Mouse (Mus musculus) stomach, postnatal 0 days (tissue): ENCODE measurements at regions not wholly inside any gene's neighbourhood (a gene's known extent, or its start where the extent isn't known, plus 50 kb on each side); places are given as distances from the start of the nearest gene placed in this dataset.
A peak's percentile ranks its signal among the peaks of the same experiment; 100 is the strongest.
"Not testable (repeated sequence)": the region's sequence is repeated elsewhere in the genome, so short reads cannot be mapped to it uniquely, and the experiment has no call there.

ENCODE experiments used
- ATAC-seq: fragments of 200-750 bp; cut with Nextera tagmentation; 2 replicates; pipeline ENCODE4 v1.8.0; 2017; ENCODE audit not compliant: low FRiP score, low TSS enrichment
- DNase-seq: peaks from one replicate; pipeline ENCODE4 v3.0.0-alpha.2; 2016; ENCODE audit warnings: low spot score
- H3K27ac ChIP-seq: fragments of 300-500 bp; sonication (generic); replicated peaks from 2 replicates; pipeline ENCODE4 v1.5.1; 2014; ENCODE audit warnings: mild to moderate bottlenecking, control low read depth
- H3K27me3 ChIP-seq: fragments of 300-500 bp; sonication (generic); 2 replicates; pipeline ENCODE4 v1.6.1; 2014; ENCODE audit warnings: low read length; ENCODE audit not compliant: control insufficient read depth, insufficient read depth
- H3K36me3 ChIP-seq: fragments of 300-500 bp; sonication (generic); 2 replicates; pipeline ENCODE4 v1.6.1; 2014; ENCODE audit warnings: low read length, mixed read lengths; ENCODE audit not compliant: control insufficient read depth, insufficient read depth
- H3K4me1 ChIP-seq: fragments of 300-500 bp; sonication (generic); replicated peaks from 2 replicates; pipeline ENCODE4 v1.6.1; 2014; ENCODE audit warnings: antibody characterized with exemption; ENCODE audit not compliant: control insufficient read depth, insufficient read depth
- H3K4me2 ChIP-seq: fragments of 300-500 bp; sonication (generic); replicated peaks from 2 replicates; pipeline ENCODE4 v1.6.1; 2014; ENCODE audit warnings: low read depth, mild to moderate bottlenecking, control low read depth, moderate library complexity
- H3K4me3 ChIP-seq: fragments of 300-500 bp; sonication (generic); 2 replicates; pipeline ENCODE4 v1.5.1; 2014; ENCODE audit warnings: low read depth, low read length, control low read depth
- H3K9ac ChIP-seq: fragments of 300-500 bp; sonication (generic); 2 replicates; pipeline ENCODE4 v1.6.1; 2014; ENCODE audit warnings: mild to moderate bottlenecking, low read length, control low read depth, mixed read lengths
- H3K9me3 ChIP-seq: fragments of 300-500 bp; sonication (generic); 2 replicates; pipeline ENCODE4 v1.6.1; 2016; ENCODE audit warnings: low read length; ENCODE audit not compliant: control insufficient read depth
- CTCF ChIP-seq: IDR thresholded peaks from 2 replicates; pipeline ENCODE4 v1.5.1; 2016; ENCODE audit warnings: antibody characterized with exemption, low read depth, mild to moderate bottlenecking, moderate library complexity
- EP300 ChIP-seq: optimal IDR thresholded peaks from 2 replicates; pipeline ENCODE3; 2016; ENCODE audit warnings: antibody characterized with exemption
- WGBS: fragments of 180-500 bp; shearing (Covaris S2); extraction: QIAGEN DNeasy Blood & Tissue Kit; methylation state at CpG from one replicate; pipeline ENCODE4 v1.1.7; 2014; 5-methylcytosine and 5-hydroxymethylcytosine counted together

DNA sequence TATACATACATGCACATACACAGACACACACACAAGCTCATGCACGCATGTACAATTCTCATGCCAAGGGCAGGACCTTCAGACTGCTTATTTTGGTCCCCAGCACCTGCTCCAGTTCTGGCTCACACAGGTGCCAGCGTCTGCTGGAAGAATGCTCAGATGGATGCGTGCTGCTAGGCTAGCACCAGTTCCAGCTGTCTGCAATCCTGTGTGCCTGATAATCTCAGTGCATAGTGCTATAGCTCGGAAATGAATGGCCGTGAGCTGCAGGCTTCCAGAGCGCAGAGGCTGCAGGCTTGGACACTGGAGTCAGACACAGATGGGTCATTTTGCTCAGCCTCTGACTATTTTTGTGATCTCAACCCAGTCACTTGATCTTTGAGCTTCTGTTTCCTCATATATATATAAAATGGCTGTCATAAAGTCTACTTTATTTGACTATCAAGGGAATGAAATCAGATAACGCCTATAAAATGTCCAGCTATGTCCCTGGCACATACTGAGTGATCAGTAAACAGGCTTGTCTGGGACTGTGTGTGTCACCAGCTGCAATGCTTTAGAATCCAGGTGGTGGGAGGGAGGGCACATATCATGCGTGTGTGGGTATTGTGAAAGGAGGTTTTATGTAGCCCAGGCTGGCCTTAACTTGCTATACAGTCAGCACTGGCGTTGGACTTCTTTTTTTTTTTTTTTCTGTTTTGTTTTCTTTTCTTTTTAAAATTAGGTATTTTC, 91.7 kb upstream of the Eif4g2 start:
- 74% methylated on average over 9 of the region's 9 CpGs for WGBS
- H3K27ac ChIP-seq = no peak overlapping the region

DNA sequence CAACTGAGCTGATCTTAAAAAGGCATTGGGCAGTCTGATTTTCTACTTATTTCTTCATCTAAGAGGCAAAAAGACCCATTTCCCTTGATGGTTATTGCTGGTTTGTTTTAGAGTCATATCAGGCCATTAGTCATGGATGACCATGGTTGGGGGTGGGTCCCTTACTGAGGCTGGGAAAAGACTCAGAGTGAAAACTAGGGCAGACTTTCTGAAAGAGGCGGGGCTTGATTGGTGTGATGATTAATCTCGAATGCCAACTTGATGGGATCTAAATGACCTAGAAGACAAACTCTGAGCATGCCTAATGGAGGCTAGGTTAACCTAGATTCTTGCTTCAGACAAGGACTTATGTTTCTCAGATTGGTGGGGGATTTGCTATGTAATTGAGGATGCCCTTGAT, 89.2 kb upstream of the Eif4g2 start:
- DNase-seq (no peak), ATAC-seq (no peak)
- H3K27ac ChIP-seq = no peak overlapping the region
- no peak overlapping the region for H3K4me2 ChIP-seq
- WGBS = 85% methylated on average over 2 of the region's 2 CpGs
- H3K4me1 ChIP-seq = no peaks in the 10 kb centered on the region
- H3K4me3 ChIP-seq = no peak overlapping the region
- TF ChIP-seq CTCF (no peak), EP300 (no peak)
- H3K9me3 ChIP-seq = no peaks in the 10 kb centered on the region
- H3K27me3 ChIP-seq = no peaks in the 10 kb centered on the region
- H3K36me3 ChIP-seq = no peaks in the 10 kb centered on the region
- H3K9ac ChIP-seq = no peak overlapping the region

More for the DNA sequence above, 91.7 kb upstream of the Eif4g2 start:
- peaks cover 2% of the 10 kb centered on the region; the same call in 1 of the 2 replicates for H3K4me1 ChIP-seq
- no peaks in the 10 kb centered on the region for H3K27me3 ChIP-seq
- no peak for TF ChIP-seq EP300
- TF ChIP-seq CTCF = no peak
- H3K9me3 ChIP-seq = no peaks in the 10 kb centered on the region
- no peak for DNase-seq
- no peak overlapping the region for H3K4me2 ChIP-seq
- no peak overlapping the region; the same call in 1 of the 2 replicates for H3K9ac ChIP-seq
- no peaks in the 10 kb centered on the region for H3K36me3 ChIP-seq
- H3K4me3 ChIP-seq = no peak overlapping the region
- ATAC-seq = no peak

- H3K27me3 ChIP-seq, H3K4me2 ChIP-seq, DNase-seq, ATAC-seq, H3K9ac ChIP-seq, H3K36me3 ChIP-seq, H3K27ac ChIP-seq, H3K4me3 ChIP-seq, H3K9me3 ChIP-seq, H3K4me1 ChIP-seq: not testable (repeated sequence)
- 100% methylated on average over 2 of the region's 3 CpGs for WGBS
Observed at GRCm38 (mm10) chr7:111168546-111169233, 85.9 kb upstream of the Eif4g2 start.

DNA sequence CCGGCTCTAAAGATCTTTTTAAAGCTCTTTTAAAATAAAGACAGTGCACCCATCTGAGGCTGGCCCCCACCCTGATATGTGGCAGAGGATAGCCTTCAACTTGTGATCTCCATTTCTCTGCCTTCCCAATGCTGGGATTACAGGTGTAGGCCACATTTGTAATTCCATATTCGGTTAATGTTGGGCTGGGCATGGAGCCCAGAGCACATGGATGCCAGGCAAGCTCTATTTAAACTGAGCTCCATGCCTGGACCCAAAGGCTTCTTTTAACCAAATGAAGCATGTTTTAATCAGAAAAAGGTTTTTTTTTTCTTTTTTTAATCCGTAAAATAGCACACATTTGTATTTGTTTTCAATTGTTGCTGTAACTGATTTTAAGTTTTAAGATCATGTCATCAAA, 82.2 kb upstream of the Eif4g2 start:
- no peaks in the 10 kb centered on the region for H3K4me1 ChIP-seq
- ATAC-seq = no peak
- H3K9ac ChIP-seq = no peak overlapping the region
- TF ChIP-seq CTCF = no peak
- no peaks in the 10 kb centered on the region for H3K9me3 ChIP-seq
- DNase-seq = no peak
- no peaks in the 10 kb centered on the region for H3K27me3 ChIP-seq
- 77% methylated on average over 3 of the region's 3 CpGs for WGBS
- no peak overlapping the region for H3K4me2 ChIP-seq
- no peak overlapping the region for H3K27ac ChIP-seq
- no peak overlapping the region for H3K4me3 ChIP-seq
- H3K36me3 ChIP-seq = no peaks in the 10 kb centered on the region

DNA sequence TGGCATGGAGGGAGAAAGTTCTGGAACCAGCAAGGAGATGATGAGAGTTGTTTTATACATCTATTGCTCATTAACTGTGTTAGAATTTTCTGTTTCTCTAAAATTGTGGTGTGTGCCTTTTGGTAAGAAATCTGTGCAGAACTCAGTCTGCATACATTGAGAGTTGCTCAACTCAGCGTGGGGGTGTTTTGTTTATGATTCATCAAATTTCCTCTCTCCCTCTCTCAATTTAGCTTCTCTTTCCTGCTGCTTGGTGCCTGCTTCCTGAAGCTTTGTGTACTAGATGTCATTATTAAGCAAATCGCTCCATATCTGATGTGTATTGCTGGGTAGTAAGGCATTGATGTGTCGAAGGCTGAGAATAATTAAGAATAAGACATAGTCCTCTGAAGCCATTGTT, 81.4 kb upstream of the Eif4g2 start:
- no peaks in the 10 kb centered on the region for H3K9me3 ChIP-seq
- TF ChIP-seq EP300 = no peak
- TF ChIP-seq CTCF = no peak
- no peaks in the 10 kb centered on the region for H3K27me3 ChIP-seq
- no peak overlapping the region for H3K27ac ChIP-seq
- ATAC-seq = no peak
- H3K9ac ChIP-seq = no peak overlapping the region
- WGBS = 64% methylated on average over 3 of the region's 3 CpGs
- no peaks in the 10 kb centered on the region for H3K4me1 ChIP-seq
- H3K4me3 ChIP-seq = no peak overlapping the region
- H3K36me3 ChIP-seq = no peaks in the 10 kb centered on the region
- no peak overlapping the region for H3K4me2 ChIP-seq
- no peak for DNase-seq

GRCm38 (mm10) chr7:111163861-111164260, 81.0 kb upstream of the Eif4g2 start:
- ATAC-seq (no peak), DNase-seq (no peak)
- H3K4me1 ChIP-seq = no peaks in the 10 kb centered on the region; the same call in 1 of the 2 replicates
- no peak overlapping the region for H3K9ac ChIP-seq
- no peak overlapping the region for H3K4me3 ChIP-seq
- TF ChIP-seq EP300 (no peak), CTCF (peak; percentile 53)
- H3K9me3 ChIP-seq = no peaks in the 10 kb centered on the region
- WGBS = 50% methylated on average over 3 of the region's 3 CpGs
- H3K4me2 ChIP-seq = no peak overlapping the region
- H3K36me3 ChIP-seq = no peaks in the 10 kb centered on the region
- no peak overlapping the region for H3K27ac ChIP-seq
- H3K27me3 ChIP-seq = no peaks in the 10 kb centered on the region
